Mouse (Mus musculus): ENCODE data around the gene AI837181.
"Not testable (repeated sequence)": the region's sequence is repeated elsewhere in the genome, so short reads cannot be mapped to it uniquely, and the experiment has no call there.

The AI837181 gene

DNA sequence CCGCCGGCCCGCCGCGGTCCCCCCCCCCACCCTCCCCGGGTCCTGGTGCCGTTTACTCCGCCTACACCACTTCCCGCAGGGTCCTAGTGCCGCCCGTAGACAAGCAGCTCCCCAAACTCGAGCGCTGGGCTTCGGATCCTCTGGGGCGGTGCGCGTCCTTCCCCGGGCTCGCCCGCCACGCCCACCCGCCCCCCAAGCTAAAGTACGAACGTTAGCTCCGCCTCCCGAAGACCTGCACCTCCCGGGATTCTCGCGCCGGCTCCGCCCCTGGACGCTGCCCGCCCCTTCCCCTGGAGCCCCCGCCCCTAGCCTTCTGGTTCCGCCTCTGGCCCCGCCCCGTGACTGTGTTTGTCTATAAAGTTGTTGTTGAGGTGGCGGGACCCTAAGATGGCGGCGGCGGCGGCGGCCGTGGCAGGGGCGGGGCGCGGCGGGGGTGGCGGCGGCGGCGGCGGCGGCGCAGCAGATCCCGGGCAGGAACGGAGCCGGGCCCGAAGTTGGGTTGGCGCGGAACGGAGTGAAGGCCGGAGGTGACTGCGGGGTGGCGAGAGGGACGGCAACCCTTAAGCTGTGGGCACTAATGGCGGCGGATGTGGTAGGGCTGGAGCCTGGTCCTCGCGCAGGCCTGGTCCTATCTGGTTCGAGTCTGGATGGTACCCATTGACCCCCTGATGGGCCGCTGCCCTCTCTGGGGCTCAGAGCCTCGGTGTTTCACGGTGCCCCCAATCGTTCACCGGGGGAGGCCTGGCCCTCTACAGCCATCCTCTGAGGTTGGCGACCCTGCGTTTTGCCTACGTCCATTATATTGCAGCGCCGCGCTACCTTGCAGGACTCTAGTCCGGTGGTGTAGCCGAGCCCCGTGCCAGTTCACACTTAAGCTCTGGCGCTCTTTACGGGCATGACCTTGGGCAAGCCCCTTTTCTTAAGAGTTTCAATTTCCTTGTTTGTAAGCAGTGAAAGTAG lies at the start of gene AI837181, which contains the start of gene Drap1:
Gene AI837181, plus strand, starts transcription at position 363 of the 960 bp plus-strand sequence.
Gene Drap1, minus strand, starts transcription at position 198 of the 960 bp plus-strand sequence.
- peak; percentile 90 for DNase-seq

DNA sequence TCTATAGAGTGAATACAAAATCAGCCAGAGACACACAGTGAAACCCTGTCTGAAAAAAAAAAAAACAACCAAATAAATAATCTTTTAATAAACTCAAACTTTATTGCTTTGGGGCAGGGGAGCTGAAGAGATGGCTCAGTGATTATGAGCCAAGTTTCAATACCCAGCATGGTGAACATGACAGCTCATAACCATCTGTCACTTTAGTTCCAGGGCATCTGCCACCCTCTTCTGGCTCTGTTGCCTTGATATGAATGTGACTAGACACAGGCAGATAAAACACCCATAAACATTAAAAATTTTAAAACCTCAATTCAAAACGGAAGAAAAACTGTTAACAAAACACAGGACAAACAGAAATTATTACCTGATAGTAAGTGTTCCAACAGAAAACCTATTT lies 47.5 kb upstream of the AI837181 start:
- DNase-seq, result no peak

DNA sequence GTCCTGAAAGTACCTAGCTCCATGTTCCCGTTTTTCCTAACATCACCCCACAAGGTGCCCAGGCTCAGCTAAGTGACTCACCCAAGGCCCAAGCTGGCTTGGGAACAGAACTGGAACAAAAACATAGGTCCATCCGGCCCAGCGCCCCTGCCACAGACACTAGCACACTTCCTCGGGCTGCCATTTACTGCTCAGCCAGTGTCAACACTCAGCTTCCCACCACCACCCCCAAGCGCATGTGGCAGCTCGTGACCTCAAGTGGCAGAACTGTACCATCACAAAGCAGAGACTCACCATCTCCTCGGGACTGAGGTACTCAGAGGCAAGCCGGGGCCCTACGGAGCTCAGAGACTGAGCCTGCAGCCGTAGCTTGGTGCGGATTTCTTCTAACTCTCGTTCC lies 41.6 kb upstream of the AI837181 start:
- no peak for DNase-seq

DNA sequence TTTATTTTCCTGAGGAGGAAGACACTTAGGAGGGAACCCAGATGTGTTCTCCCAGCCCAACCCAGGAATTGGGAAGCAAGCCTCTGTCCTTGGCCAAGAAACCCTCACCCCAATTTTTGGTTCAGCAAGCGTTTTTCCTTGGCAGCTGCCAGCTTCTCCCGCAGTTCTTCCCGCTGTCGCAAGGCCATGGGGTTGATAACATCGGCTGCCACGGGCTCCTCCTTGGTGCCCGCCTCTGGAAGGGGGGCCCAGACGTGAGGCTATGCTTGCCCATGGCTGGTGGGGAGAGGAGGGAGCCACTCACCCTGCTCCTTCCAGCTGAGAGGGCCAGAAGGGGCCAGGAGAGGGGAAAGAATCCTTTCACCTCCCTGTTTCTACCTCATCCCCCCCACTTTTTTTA lies 40.2 kb upstream of the AI837181 start:
- DNase-seq, result no peak

DNA sequence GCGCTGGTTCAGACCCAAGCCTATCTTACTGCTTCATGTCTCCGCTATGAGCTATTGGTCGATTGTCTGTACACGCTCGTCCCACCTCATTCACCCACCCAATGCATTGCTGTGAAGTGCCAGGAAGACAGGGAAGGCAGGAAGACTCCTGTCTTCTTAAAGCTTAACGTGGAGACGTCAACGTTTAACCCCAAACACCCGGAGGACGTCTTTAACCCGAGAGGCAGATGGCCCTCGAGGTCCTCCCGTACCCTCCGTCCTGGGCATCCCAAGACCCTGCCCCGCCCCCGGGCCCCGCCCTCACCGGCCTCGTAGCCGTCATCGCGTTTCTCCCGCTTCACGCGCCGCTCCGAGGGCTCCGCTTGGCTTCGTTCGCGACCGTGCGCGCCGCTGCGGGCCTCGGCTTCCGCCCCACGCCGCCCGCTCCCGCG lies 36.9 kb upstream of the AI837181 start:
- DNase-seq, result peak; percentile 51

DNA sequence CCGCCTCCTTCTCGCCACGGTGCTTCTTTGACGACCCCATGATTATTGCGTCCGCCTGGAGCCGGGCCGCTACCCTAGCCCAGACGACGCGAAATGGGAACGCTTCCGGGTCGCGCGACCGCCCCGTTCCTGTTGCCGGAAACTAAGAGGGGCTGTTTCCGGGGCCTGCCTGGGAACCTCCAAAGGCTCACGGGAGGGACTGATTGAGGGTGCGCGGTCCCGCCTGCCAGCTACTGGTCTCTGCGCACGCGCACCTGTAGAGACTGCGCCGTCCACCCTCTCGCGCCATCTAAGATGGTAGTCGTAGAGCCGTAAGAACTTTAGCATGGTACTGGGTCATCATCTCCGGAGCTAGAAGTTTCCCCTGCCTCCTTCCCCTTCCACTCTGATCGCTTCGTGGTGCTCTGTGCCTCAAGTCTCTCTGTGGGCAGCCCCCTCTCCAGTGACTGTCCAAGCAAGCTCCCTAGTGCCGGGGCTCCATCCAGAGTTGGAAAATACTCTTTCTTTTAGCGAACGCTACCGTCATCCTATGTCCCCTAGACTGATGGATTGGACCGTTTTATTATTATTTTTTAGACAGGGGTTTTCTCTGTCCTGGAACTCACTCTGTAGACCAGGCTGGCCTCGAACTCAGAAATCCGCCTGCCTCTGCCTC lies 36.2 kb upstream of the AI837181 start, which contains the start of gene Sart1:
Gene Sart1, minus strand, starts transcription at position 116 of the 655 bp plus-strand sequence.
- peak; percentile 97 for DNase-seq

DNA sequence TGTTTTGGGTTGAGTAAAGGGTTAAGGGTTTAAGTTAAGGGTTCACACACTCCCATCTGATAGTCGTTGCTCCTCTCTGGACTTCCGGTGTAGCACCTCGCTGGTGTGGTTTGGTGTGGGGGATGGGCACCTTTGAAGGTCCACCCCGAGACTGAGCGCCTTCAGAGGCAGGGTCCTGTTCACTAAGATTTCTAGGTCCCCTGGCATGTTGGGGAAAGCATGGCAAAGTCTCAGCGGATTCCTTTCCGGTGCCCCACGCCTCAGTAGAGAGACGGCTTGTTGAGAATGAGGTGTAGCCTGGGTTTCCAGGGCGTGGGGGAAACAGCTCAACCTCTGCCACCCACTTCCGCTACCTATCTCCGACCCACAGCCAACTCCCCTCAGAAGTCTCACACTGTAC lies 35.3 kb upstream of the AI837181 start:
- DNase-seq, result peak; percentile 54

DNA sequence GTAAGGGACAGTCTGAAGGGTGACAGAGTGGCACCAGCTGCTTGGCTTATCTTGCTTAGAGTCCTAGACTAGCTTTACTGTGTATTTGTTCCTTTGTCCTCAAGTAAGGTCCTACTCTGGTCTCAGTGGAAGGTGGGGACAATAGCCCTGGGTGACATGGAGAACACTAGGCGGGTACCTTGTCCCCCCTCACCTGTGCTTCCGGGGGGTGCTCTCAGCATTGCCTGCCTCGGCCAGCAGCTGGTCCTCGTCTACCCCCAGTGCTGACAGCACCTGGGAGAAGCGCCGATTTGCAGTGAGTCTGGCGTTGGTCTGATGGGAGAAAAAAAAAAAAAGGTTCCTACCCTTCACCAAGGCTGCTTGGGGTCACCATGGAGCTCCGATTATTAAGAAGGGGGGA lies 34.5 kb upstream of the AI837181 start:
- no peak for DNase-seq

DNA sequence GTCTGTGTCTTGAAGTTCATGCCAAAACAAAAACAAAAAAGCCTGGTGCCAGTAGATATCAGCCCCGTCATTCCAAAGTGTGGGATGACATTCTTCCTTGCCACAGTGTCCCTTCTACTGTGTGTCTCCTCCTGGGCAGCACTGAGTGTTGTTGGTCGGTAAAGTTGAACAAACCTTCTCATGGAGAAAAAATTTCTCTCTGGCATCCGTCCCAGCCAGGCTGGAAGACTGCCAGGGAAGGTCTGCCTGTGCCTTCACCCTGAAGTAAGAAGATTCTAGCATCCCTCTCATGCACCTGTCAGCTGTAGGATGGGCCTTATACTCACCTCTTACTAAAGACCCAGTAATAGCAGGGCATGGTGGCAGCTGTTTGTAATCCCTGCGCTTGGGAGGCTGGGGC lies 32.1 kb upstream of the AI837181 start:
- DNase-seq, result peak; percentile 74

DNA sequence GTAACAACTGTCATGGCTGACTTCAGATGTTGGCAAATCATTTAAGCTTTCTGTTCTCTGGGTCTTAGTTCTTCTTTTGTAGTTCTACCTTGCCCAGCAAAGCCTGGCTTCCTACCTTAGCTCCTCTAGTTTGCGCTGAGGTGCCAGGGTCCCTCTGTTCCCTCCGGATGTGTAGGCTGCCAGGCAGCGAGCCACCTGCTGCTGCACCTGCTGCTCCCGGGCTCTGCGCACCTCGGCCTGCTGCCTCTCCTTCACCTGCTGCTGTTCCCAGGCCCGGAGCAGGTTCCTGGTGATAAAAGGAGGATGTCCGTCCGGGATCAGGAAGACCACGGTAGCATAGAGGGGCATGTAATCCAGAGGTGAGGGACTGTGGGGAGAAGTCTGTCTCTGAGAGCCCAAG lies 30.8 kb upstream of the AI837181 start:
- DNase-seq, result peak; percentile 79

DNA sequence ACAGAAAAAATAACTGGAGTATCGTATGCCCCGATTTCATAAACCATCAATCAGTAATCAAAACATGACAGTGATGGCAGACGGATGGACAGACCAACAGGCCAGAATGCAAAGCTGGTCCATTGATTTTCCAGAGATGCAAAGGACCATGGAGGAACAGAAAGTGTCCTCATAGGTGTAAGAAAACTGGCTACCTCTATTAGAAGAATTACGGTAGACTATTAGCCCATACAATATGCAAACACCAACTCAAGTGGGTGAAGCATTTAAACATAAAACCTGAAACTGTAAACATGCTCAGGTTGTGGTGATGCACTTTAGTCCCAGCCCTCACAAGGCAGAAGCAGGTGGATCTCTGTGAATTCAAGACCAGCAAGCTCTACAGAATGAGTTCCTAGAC lies 29.6 kb upstream of the AI837181 start:
- no peak for DNase-seq

DNA sequence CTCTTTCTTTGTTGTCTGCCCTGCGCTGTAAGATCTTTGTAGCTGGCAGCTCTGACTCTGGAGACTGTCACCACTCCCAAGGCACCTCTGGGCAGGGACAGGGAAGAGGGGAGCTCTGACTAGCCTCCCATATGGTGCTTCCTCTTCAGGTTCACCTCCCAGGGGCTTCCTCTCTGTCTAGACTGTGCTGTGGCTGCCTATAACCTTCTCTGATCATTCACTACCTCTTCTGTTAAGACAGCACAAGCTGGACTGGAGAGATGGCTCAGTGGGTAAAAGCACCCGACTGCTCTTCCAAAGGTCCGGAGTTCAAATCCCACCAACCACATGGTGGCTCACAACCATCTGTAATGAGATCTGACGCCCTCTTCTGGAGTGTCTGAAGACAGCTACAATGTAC lies 23.9 kb upstream of the AI837181 start:
- not testable (repeated sequence) for DNase-seq

DNA sequence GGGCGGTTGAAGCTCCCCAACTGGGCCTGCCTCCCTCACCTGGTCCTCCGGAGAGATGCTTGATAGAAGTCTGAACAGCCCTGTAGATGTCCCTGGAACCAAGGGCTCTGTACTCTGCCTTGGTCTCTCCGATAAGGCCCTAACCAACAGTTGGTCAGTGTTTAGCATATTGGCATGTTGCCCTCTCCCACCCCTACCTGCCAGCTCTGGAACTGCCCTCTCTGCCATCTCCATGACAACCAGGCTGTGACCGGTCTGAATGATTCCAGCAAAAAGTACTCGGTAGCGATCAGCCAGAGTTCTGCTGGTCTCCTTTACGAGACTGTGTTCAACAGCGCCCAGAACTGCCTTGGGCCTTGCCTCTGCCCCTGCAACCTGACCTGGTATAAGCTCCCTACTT lies 22.7 kb upstream of the AI837181 start, which contains the start of gene Tsga10ip:
Gene Tsga10ip, minus strand, starts transcription at position 234 of the 400 bp plus-strand sequence.
- no peak for DNase-seq

DNA sequence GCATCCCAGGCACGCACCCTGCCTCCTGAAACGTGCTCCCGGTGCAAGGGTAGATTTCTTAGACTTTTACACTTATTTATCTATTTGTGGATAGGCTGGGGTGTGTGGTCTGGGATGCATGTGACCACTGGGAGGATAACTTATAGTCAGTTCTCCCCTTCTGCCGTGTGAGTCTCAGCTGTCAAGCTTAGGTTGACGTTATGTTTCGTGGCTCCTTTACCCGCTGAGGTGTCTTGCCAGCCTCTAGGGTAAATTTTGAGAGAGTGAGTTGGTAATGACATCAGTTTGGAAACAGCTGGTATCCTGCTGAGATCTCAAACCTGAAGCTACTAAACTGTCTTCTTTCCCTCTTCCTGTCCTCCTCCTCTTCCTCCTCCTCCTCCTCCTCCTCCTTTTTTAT lies 19.0 kb upstream of the AI837181 start:
- DNase-seq, result no peak

DNA sequence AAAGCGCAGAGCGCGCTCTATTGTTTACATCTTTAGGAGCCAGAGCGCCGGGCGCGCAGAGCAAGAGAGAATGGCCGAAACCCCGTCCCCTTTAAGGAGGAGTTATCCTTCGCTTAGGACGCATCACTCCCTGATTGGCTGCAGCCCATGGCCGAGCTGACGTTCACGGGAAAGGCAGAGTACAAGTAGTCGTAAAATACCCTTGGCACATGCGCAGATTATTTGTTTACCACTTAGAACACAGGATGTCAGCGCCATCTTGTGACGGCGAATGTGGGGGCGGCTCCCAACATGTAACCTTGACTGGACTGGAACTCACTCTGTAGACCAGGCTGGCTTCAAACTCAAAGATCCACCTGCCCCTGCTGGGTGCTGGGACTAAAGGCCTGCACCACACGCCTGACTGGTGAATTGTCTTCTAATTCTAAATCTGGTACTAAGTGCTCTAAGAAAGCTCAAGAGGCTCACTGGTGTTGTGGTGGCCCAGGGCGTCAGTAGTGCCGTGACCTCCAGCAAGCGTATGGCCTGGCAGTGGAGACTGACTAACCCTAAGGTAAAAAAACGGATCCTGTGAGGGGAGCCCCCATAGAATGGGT lies 18.3 kb upstream of the AI837181 start:
- DNase-seq, result peak; percentile 76

DNA sequence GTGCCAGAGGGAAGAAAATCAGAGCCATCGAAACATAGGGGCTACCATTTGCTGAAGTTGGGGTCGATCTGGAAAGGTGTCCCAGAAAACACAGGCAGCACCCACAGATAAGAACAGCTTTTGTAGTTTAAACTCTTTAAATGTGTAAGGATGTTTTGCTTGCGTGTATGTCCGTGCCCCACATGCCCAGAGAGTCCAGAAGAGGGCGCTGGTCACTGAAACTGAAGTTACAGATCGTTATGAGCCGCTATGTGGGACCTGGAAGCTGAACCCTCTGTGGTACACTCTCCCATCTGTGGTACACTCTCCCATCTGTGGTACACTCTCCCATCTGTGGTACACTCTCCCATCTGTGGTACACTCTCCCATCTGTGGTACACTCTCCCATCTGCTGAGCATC lies 17.8 kb upstream of the AI837181 start:
- DNase-seq, result peak; percentile 75

DNA sequence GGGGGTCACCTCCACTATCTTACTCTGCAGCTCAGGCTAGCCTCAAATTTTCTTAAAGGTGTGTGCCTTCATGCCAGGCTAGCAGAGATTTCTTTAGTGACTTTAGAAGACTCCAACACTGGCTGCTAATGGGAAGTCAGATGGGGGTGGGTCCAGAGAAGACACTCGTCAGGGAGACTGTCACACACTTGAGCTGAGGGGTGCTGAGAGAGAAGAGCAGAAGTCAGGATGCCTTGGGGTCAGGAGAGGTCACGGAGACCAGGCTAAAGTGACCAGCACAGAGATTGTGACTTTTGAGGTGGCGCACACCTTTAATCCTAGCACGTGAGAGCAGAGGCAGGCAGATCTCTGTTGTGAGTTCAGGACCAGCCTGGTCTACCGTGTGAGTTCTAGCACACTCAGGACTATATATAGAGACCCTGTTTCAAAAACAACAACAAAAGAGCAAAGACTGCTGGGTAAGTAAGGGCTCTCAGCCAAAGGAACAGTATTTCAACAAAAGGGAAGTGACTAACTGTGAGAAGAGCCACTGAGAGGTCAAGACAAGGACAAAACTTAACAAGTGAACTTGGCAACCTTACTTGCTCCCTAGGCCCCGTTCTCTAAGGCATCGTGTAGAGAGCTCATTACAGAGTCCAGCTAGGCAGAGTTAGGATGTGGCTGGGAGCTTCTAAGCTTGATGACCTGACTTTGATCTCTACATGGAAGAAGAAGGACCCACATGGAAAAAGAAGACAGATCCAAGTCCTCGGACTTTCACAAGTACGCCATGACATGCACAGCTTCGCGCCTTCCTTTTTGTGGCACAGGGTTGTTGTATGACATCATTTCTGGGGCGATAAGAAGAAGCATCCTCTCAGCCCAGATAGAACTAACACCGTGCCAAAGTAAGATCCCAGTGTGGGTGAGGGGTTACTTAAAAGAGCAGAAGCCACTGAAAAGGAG lies 16.6 kb upstream of the AI837181 start:
- no peak for DNase-seq

DNA sequence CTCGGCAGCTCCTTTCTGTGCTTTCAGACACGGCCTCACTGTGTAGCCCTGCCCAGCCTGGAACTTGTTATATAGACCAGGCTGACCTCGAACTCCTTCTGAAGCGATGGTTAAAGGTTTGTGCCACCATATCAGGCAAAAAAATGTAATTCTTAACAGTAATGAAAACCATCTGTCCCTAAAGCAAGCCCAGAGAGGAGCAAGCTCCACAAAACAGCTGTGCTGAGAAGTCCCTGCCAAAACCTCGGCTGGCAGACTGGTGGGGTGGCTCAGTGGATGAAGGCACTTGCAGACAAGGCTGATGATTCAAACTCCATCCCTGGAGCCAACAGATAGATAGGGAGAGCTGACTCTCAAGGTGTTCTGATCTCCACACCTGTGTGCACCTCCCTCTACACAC lies 15.9 kb upstream of the AI837181 start:
- DNase-seq, result no peak

DNA sequence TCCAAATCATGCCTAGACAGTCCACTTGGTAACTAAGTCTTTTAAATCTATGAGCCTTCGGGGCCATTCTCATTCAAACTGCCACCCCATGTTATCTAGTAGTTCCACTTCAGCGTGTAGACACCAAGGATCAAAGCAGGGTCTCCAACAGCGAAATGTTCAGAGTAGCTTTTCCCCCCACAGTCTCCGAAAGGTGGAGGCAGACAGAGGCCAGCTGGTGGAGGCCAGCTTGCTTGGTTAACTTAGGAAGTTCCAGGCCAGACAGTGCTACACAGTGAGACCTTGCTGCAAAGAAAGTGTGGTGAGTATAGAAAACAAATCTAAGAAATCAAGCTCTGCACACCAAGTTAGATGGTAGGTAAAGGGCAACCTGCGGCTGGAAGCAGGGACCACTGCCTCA lies 14.3 kb upstream of the AI837181 start:
- DNase-seq, result no peak

DNA sequence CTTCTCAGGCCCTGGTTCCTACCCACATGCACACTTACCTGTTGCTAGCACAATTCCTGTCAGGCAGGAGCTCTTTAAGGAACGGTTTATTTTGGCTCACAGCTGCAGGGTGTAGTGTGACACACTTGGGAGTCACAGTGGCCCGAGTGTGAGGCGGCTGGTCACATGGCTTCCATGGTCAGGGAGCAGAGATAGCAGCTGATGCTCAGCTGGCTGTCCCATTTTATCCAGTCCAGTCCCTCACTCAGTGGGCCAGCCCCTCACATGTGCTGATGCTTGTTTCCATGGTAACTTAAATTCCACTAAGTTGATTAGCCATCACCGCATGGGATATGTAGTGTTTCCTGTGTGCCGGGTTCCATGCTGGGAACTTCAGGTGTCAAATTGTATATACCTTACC lies 13.0 kb upstream of the AI837181 start:
- no peak for DNase-seq

DNA sequence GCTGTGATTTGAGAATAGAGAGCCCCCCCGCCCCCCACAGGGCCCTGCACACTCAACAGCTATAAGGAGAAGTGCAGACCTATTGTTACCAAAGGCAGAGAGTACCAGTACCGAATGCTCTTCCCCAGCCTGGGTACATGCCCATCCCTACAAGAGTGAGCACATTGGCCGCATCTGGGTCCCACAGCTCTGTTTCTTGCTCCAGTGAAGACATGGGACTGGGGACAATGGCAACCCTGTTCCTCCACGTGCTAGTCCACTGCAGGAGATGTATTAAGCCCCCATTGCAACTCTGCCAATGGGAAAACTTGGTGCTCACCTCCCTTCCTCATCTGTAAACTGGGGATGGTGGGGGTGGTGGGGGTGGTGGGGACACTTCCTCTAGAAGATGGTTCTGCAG lies 11.1 kb upstream of the AI837181 start:
- no peak for DNase-seq

DNA sequence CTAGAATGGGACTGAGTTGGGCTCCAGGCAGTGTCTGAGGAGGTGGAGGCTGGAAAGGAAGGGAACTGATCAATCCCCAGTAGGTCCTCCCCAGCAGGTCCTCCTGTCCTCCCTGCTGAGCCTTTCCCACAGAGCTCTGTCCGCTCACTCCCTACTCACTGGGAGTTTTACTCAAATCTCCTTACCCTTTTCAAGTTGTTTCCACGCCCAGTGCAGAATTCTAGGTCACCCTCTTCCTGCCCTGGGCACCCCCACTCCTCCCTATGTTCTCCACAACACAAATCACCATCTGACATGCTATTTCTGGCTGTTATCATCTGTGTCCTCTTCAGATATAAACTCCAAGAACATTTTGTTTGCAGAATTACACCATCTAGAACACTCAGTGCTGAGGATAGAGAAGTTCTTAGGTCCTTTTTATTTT lies 10.4 kb upstream of the AI837181 start:
- no peak for DNase-seq

All from cerebellum, adult 11-12 months (tissue).